Mouse (Mus musculus) forebrain, embryonic 11.5 days (tissue): Measurements from ENCODE around the gene Phyhipl. TPM values are rescaled to one million over a fixed set of nuclear protein-coding genes. Genes with fewer than 3 reads are reported as not detected.
A peak's percentile ranks its signal among the peaks of the same experiment; 100 is the strongest.

Source experiments
- ATAC-seq: fragments of 200-750 bp; cut with Nextera tagmentation; replicated peaks from 2 replicates; pipeline ENCODE4 v1.8.0; 2017; ENCODE audit warnings: moderate TSS enrichment; ENCODE audit not compliant: low FRiP score
- DNase-seq: peaks from one replicate; pipeline ENCODE4 v3.0.0-alpha.2; 2017; ENCODE audit warnings: low spot score
- H3K27ac ChIP-seq: fragments of 300-500 bp; sonication (generic); 2 replicates; pipeline ENCODE4 v1.5.1; 2014; ENCODE audit warnings: low read depth, low read length
- H3K27me3 ChIP-seq: fragments of 300-500 bp; sonication (generic); 2 replicates; pipeline ENCODE4 v1.6.1; 2014; ENCODE audit warnings: mild to moderate bottlenecking, low read length, mixed read lengths; ENCODE audit not compliant: control insufficient read depth, insufficient read depth
- H3K36me3 ChIP-seq: fragments of 300-500 bp; sonication (generic); 2 replicates; pipeline ENCODE4 v1.6.1; 2014; ENCODE audit warnings: mild to moderate bottlenecking, low read length, moderate library complexity, mixed read lengths; ENCODE audit not compliant: control insufficient read depth, insufficient read depth
- H3K4me1 ChIP-seq: fragments of 300-500 bp; sonication (generic); replicated peaks from 2 replicates; pipeline ENCODE4 v1.6.1; 2014; ENCODE audit warnings: low read length, mixed read lengths; ENCODE audit not compliant: control insufficient read depth, insufficient read depth
- H3K4me2 ChIP-seq: fragments of 300-500 bp; sonication (generic); 2 replicates; pipeline ENCODE4 v1.6.1; 2014; ENCODE audit warnings: low read depth, mild to moderate bottlenecking, low read length, moderate library complexity, mixed read lengths; ENCODE audit not compliant: severe bottlenecking
- H3K4me3 ChIP-seq: fragments of 300-500 bp; sonication (generic); 2 replicates; pipeline ENCODE4 v1.5.1; 2014; ENCODE audit warnings: low read depth, low read length
- H3K9ac ChIP-seq: fragments of 300-500 bp; sonication (generic); 2 replicates; pipeline ENCODE4 v1.6.1; 2014; ENCODE audit warnings: low read length
- H3K9me3 ChIP-seq: fragments of 300-500 bp; sonication (generic); 2 replicates; pipeline ENCODE4 v1.6.1; 2016; ENCODE audit warnings: low read length, mixed read lengths; ENCODE audit not compliant: control insufficient read depth
- WGBS: fragments of 180-500 bp; shearing (Covaris S2); extraction: QIAGEN DNeasy Blood & Tissue Kit; methylation state at CpG from one replicate; pipeline ENCODE4 v1.1.7; 2014; 5-methylcytosine and 5-hydroxymethylcytosine counted together
- polyA plus RNA-seq: library from polyadenylated mRNA; unstranded; fragments of >200 nt; fragmentation: Nextera tagmentation; extraction: Ambion mirVana; gene quantifications from 2 replicates; pipeline ENCODE4 v1.2.1, GENCODE M21; 2014

The Phyhipl gene
- polyA plus RNA-seq, 1 experiment from 2014 or later: 34.5 TPM

- no peaks in the 10 kb centered on the region; the same call in 1 of the 2 replicates for H3K9me3 ChIP-seq
- H3K4me1 ChIP-seq: peaks cover 12% of the 10 kb centered on the region
- H3K27ac ChIP-seq: peak overlapping the region; percentile 8
- H3K36me3 ChIP-seq: no peaks in the 10 kb centered on the region
- DNase-seq: peak; percentile 61
- no peaks in the 10 kb centered on the region for H3K27me3 ChIP-seq
- no peak overlapping the region; the same call in 1 of the 2 replicates for H3K9ac ChIP-seq
- peak; percentile 83 for ATAC-seq
- WGBS: 8% methylated on average over 3 of the region's 3 CpGs
- H3K4me2 ChIP-seq: peak overlapping the region; percentile 0; the same call in 1 of the 2 replicates
- H3K4me3 ChIP-seq: no peak overlapping the region
These were observed 30.7 kb upstream of the Phyhipl start for GRCm38 (mm10) chr10:70686505-70686904.

GRCm38 (mm10) chr10:70683508-70683907, 27.7 kb upstream of the Phyhipl start:
- WGBS: 90% methylated on average over 4 of the region's 4 CpGs

DNA sequence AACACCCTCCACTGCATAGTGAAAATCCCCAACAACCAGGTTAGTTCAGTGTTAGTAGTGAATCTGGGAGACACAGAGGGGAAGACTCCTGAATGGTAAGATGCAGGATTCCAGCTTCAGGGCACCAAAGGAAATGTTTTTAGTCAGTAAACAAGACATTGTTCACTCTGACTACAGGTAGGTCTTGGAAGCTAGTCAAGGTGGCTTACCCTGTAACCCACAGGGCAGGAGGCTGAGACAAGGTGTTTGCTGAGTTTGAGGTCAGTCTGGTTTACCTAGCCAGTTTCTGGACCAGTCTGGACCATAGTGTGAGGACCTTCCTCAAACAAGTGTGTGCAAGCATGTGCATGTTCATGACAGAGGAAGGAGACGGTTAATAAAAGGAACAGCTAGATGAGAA, 22.2 kb upstream of the Phyhipl start:
- WGBS: 91% methylated on average over 1 of the region's 1 CpGs
- Histone ChIP-seq H3K4me2 (no peak overlapping the region), H3K9me3 (no peaks in the 10 kb centered on the region), H3K27me3 (no peaks in the 10 kb centered on the region), H3K9ac (no peak overlapping the region), H3K27ac (no peak overlapping the region), H3K4me3 (no peak overlapping the region), H3K4me1 (no peaks in the 10 kb centered on the region), H3K36me3 (no peaks in the 10 kb centered on the region)
- ATAC-seq: no peak
- DNase-seq: no peak

More at GRCm38 (mm10) chr10:70683508-70683907, 27.7 kb upstream of the Phyhipl start:
- ATAC-seq: no peak
- Histone ChIP-seq H3K4me1 (peaks cover 12% of the 10 kb centered on the region), H3K36me3 (no peaks in the 10 kb centered on the region), H3K9ac (no peak overlapping the region), H3K27ac (no peak overlapping the region), H3K4me3 (no peak overlapping the region), H3K9me3 (no peaks in the 10 kb centered on the region; the same call in 1 of the 2 replicates), H3K27me3 (no peaks in the 10 kb centered on the region), H3K4me2 (no peak overlapping the region)
- no peak for DNase-seq

GRCm38 (mm10) chr10:70656272-70656671, 507 bp upstream of the Phyhipl start:
- no peaks in the 10 kb centered on the region for H3K9me3 ChIP-seq
- no peak overlapping the region for H3K4me2 ChIP-seq
- peaks cover 8% of the 10 kb centered on the region; the same call in 1 of the 2 replicates for H3K4me1 ChIP-seq
- 44% methylated on average over 6 of the region's 6 CpGs for WGBS
- H3K4me3 ChIP-seq: no peak overlapping the region
- H3K27me3 ChIP-seq: no peaks in the 10 kb centered on the region
- no peak overlapping the region for H3K27ac ChIP-seq
- ATAC-seq: no peak
- DNase-seq: no peak
- no peaks in the 10 kb centered on the region for H3K36me3 ChIP-seq
- H3K9ac ChIP-seq: no peak overlapping the region

- no peaks in the 10 kb centered on the region for H3K9me3 ChIP-seq
- ATAC-seq (no peak), DNase-seq (no peak)
- no peak overlapping the region for H3K4me2 ChIP-seq
- H3K4me3 ChIP-seq: no peak overlapping the region
- no peak overlapping the region for H3K9ac ChIP-seq
- no peaks in the 10 kb centered on the region for H3K36me3 ChIP-seq
- no peaks in the 10 kb centered on the region for H3K27me3 ChIP-seq
- no peak overlapping the region for H3K27ac ChIP-seq
- WGBS: 71% methylated on average over 4 of the region's 4 CpGs
- peaks cover 8% of the 10 kb centered on the region; the same call in 1 of the 2 replicates for H3K4me1 ChIP-seq
These were observed 1.1 kb downstream of the Phyhipl start for GRCm38 (mm10) chr10:70654655-70655054.

- no peak for DNase-seq
- H3K4me1 ChIP-seq: peaks cover 8% of the 10 kb centered on the region; the same call in 1 of the 2 replicates
- no peaks in the 10 kb centered on the region for H3K36me3 ChIP-seq
- H3K4me2 ChIP-seq: no peak overlapping the region
- no peak overlapping the region for H3K4me3 ChIP-seq
- no peak overlapping the region for H3K27ac ChIP-seq
- no peaks in the 10 kb centered on the region for H3K27me3 ChIP-seq
- ATAC-seq: no peak
- H3K9ac ChIP-seq: no peak overlapping the region
- H3K9me3 ChIP-seq: no peaks in the 10 kb centered on the region
- 82% methylated on average over 3 of the region's 3 CpGs for WGBS
These were observed 1.6 kb downstream of the Phyhipl start for GRCm38 (mm10) chr10:70654139-70654538.

GRCm38 (mm10) chr10:70651769-70652648, 3.8 kb downstream of the Phyhipl start:
- Histone ChIP-seq H3K27ac (no peak overlapping the region), H3K4me2 (peak overlapping the region; percentile 26; the same call in 1 of the 2 replicates), H3K9ac (no peak overlapping the region), H3K4me1 (peaks cover 8% of the 10 kb centered on the region; the same call in 1 of the 2 replicates), H3K36me3 (no peaks in the 10 kb centered on the region), H3K4me3 (no peak overlapping the region), H3K27me3 (no peaks in the 10 kb centered on the region), H3K9me3 (no peaks in the 10 kb centered on the region)
- DNase-seq (no peak), ATAC-seq (peak; percentile 78)
- 38% methylated on average over 16 of the region's 16 CpGs for WGBS

DNA sequence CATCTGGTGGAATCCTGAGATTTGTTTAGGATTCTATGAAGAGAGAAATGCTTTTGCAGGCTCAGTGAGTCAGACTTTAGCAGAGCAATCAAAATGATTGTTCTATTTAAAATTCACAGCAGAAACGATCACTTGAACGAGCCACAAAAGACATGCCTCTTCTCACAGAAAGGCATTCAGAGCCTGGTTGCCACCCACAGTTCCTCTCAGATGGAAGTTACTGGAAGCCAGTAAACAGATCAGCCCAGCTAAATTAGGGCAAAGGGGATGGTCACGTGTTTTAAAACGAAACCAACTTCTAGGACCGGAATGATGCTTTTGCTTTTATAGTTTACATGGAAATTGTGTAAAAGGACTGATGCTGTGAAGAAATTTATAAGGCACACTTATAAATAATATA, 6.9 kb downstream of the Phyhipl start:
- DNase-seq: no peak
- H3K9me3 ChIP-seq: no peaks in the 10 kb centered on the region

More for the DNA sequence above, 6.9 kb downstream of the Phyhipl start:
- no peak overlapping the region for H3K9ac ChIP-seq
- H3K27ac ChIP-seq: no peak overlapping the region
- 53% methylated on average over 5 of the region's 5 CpGs for WGBS
- no peaks in the 10 kb centered on the region for H3K27me3 ChIP-seq
- H3K4me3 ChIP-seq: no peak overlapping the region
- no peak overlapping the region for H3K4me2 ChIP-seq
- ATAC-seq: no peak
- H3K4me1 ChIP-seq: peaks cover 2% of the 10 kb centered on the region; the same call in 1 of the 2 replicates
- no peaks in the 10 kb centered on the region for H3K36me3 ChIP-seq
